Mouse (Mus musculus) left cerebral cortex, adult 11 months (tissue): ENCODE data around the gene Gm2075.
A peak's percentile ranks its signal among the peaks of the same experiment; 100 is the strongest.
"Not testable (repeated sequence)": the region's sequence is repeated elsewhere in the genome, so short reads cannot be mapped to it uniquely, and the experiment has no call there.

Source experiments
- DNase-seq: peaks from one replicate; pipeline ENCODE4 v3.0.0; 2022; ENCODE audit warnings: low spot score

Gene Gm2075

DNA sequence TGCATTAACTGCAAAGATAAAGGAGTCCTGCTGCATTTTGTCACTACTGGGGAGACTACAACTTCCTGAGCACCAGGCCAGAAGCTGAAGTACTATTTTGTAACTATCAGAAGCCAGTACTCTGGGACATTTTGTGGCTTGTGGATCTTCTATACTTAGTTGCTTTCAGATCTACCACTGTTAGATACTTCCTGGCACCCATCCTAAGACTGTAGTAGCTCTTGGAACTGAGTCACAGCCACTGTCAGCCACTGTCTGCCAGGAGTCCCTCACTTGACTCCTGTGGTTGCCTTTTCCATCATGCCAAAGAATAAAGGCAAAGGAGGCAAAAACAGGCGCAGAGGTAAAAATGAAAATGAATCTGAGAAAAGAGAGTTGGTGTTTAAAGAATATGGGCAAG lies at the start of gene Gm2075:
Gm2075 (plus strand) TSS at position 301 of the 400 bp plus-strand sequence.
- not testable (repeated sequence) for DNase-seq

DNA sequence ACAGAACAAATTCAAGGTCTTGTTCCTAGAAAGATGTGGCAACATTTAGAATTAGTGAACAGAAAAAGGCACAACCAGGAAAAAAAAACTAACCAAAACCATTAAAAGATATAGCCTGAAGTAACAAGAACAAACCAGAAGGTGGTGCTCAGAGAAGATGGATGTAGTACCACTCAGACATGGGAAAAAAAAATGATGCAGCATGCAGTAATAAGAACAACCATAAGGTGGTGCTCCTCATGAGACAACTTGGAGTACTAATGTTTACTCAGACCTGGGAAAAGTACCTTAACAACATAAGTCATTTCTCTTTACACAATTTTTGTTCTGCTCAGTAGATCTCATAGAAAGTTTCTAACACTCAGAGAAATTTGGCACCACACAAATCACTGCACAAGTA lies 27.6 kb upstream of the Gm2075 start:
- DNase-seq: peak; percentile 2

DNA sequence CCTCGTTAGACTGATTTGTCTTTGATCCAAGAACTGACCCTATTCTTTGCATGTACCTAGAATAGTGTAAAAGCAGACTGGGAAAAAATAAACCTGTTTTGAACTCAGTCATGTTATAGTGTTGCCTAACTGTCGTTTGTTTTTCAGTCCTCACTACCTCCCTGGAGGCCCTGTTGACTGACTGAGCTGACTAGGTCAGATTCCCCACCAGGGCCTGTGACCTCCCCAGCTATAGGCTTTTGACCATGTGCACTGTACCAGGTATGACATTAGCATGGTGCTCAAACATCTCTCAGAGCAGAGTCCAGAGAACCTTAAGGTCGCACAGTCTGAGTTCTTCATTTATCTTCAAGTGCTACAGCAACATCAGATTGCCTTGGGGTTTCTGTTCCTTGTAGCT lies 7.5 kb upstream of the Gm2075 start:
- DNase-seq: not testable (repeated sequence)

DNA sequence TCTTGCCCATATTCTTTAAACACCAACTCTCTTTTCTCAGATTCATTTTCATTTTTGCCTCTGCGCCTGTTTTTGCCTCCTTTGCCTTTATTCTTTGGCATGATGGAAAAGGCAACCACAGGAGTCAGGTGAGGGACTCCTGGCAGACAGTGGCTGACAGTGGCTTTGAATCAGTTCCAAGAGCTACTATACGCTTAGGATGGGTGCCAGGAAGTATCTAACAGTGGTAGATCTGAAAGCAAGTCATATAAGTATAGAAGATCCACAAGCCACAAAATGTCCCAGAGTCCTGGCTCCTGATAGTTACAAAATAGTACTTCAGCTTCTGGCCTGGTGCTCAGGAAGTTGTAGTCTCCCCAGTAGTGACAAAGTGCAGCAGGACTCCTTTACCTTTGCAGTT lies 7.0 kb downstream of the Gm2075 start, which contains the start of gene Gm6803:
Gm6803 (minus strand) TSS at position 101 of the 400 bp plus-strand sequence.
- not testable (repeated sequence) for DNase-seq

DNA sequence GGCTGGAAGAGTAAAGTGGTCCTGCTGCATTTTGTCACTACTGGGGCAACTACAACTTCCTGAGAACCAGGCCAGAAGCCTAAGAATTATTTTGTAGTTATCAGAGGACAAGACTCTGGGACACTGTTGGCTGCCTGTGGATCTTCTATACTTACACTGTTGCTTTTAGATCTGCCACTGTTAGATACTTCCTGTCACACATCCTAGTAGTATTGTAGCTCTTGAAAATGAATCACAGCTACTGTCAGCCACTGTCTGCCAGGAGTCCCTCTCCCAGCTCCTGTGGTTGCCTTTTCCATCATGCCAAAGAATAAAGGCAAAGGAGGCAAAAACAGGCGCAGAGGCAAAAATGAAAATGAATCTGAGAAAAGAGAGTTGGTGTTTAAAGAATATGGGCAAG lies 15.1 kb downstream of the Gm2075 start, which contains the start of gene Gm2056:
Gm2056 (plus strand) TSS at position 301 of the 400 bp plus-strand sequence.
- DNase-seq: not testable (repeated sequence)

DNA sequence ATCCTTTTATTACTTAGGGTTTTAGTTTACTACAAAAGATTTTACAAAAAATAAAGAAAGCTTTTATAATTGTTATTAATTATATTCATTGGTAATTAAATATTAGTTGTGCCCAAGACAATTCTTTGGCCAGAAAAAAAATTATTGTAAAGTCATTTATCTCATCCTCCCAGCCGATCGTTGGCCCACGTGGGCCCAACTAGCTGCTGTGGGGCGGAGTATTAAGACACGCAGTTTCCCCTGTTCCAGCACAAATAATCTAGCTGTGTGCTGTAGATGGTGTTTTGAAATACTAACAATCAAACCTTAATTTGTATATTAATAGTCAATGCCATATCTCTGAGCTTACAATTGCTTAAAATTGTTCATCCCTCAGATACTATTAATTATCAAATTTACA lies 20.6 kb downstream of the Gm2075 start:
- not testable (repeated sequence) for DNase-seq

DNA sequence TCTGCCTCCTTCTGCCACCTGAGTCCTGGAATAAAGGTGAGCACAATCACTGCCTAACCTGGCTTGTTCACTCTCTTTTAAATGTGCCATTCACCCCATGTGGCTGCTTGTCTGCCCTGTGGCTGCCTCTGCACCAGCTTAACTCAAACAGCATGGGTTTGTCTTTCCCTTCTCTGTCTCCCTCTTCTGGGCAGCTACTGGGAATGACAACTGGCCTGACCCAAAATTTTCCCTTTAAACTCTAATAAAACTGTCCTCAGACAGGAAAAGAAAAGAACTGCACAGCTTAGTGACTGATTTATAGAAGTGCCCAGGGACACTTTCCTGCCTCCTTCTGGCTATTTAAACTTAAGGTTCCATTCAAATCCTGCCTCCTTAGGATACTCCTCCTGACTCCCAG lies 27.4 kb downstream of the Gm2075 start:
- not testable (repeated sequence) for DNase-seq

DNA sequence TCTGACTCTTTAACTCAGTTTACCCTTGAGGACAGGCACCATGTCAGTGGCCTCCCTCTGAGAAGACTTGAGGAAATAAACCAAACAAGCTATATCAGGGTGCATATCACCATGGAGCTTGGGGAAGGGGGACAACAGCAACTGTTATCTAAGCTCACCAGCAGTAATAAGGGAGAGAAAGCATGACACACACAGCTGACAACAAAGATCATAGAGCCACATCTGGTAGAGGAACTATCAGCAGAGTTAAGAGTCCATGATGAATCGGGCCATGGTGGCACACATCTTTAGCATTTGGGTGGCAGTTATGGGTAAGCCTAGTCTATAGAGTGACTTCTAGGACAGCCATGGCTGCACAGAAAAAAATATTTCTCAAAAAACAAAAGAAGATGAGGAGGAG lies 28.1 kb downstream of the Gm2075 start:
- not testable (repeated sequence) for DNase-seq

DNA sequence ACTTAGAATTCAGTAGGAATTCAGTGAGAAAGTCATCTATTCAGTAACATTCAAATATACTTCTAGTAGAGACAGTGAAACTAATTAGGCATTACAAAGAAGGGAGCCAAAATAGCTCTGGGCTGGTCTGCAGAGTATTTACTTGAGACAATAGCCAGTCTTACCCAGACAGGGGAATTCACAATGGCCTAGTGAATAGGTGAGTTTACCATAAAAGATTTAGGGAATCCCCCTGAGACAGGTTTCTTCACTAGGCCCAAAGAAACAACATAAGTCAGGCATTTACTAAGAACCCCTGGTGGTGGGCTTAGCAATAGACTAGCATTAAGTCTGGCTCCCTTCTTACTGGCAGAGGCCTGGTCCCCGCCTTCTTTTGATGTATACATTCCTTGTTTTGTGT lies 33.6 kb downstream of the Gm2075 start:
- DNase-seq: not testable (repeated sequence)
